Mouse (Mus musculus) G1E (cell line): ENCODE results near the gene Qrich2.

Experiments used
- CTCF ChIP-seq: IDR thresholded peaks from 2 replicates; pipeline ENCODE4 v1.5.1; 2012; ENCODE audit warnings: low read depth, low read length, inconsistent platforms, mixed read lengths
- GATA1 ChIP-seq: IDR thresholded peaks from 2 replicates; pipeline ENCODE4 v1.6.1; 2012; ENCODE audit warnings: borderline replicate concordance, low read length, inconsistent platforms, mixed read lengths
- GATA2 ChIP-seq: IDR thresholded peaks from 2 replicates; pipeline ENCODE4 v1.6.1; 2012; ENCODE audit warnings: low read depth, low read length, inconsistent platforms, borderline replicate concordance
- POLR2AphosphoS5 ChIP-seq: IDR thresholded peaks from 2 replicates; pipeline ENCODE4 v1.6.1; 2012; ENCODE audit warnings: low read depth, low read length, inconsistent platforms; ENCODE audit not compliant: insufficient replicate concordance
- TAL1 ChIP-seq: conservative IDR thresholded peaks from 2 replicates; pipeline ENCODE4 v1.6.1; 2012; ENCODE audit warnings: low read depth, low read length, inconsistent platforms, mixed read lengths

DNA sequence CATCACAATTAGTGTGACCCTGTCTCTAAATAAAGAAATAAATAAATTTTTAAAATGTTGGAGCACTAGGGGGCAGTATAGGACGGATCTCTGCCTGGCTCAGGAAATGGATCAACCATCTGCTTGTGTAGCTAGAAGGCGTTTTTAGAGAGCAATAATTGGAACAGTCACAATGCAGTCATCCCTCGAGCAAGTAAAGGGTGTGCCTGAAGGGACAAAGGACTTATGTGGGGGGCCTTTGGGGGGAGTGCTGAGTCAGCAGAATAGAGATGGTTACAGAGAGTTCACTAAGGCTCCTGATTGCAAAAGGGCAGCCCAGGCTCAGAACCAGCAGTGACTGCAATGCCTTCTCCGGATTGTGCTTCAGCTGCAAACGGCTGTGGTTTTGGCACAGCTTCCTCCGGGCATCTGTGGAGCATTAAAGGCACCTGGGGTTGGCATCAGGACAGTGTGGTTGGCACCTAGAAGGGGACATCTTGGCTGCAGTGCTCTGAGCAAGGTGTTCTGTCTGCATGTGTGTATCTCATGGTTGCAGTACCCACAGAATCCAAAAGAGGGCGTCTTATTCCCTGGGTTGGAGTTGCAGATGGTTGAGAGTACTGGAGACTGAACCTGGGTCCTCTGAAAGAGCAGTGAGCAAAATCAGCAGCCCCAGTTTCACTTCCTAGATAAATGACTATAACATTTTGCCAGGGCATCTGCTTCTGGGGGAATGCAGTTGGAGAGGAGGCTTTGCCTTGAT is 35.1 kb upstream of the Qrich2 start:
- no peak; the same call in 1 of the 2 replicates for TF ChIP-seq CTCF
- TF ChIP-seq GATA1 = no peak
- TF ChIP-seq POLR2AphosphoS5 = no peak
- no peak for TF ChIP-seq GATA2
- TF ChIP-seq TAL1 = no peak
